Mouse (Mus musculus) erythroblast, embryonic 14.5 days (primary cell): ENCODE data around the gene Rdx. TPM values are rescaled to one million over a fixed set of nuclear protein-coding genes. Genes with fewer than 3 reads are reported as not detected.
A peak's percentile ranks its signal among the peaks of the same experiment; 100 is the strongest.

Source experiments
- H3K27me3 ChIP-seq: 2 replicates; pipeline ENCODE4 v1.6.1; 2012; ENCODE audit warnings: inconsistent platforms; ENCODE audit not compliant: control insufficient read depth
- H3K36me3 ChIP-seq: 2 replicates; pipeline ENCODE4 v1.6.1; 2012; ENCODE audit warnings: mild to moderate bottlenecking, inconsistent platforms; ENCODE audit not compliant: control insufficient read depth
- H3K4me1 ChIP-seq: 2 replicates; pipeline ENCODE4 v1.6.1; 2012; ENCODE audit warnings: inconsistent platforms; ENCODE audit not compliant: control insufficient read depth
- H3K4me3 ChIP-seq: replicated peaks from 2 replicates; pipeline ENCODE3; 2012; ENCODE audit warnings: moderate library complexity, mild to moderate bottlenecking, inconsistent platforms
- H3K9me3 ChIP-seq: 2 replicates; pipeline ENCODE4 v1.6.1; 2012; ENCODE audit warnings: low read length, inconsistent platforms, mixed read lengths; ENCODE audit not compliant: control insufficient read depth
- GATA1 ChIP-seq: IDR thresholded peaks from 2 replicates; pipeline ENCODE4 v1.6.1; 2012; ENCODE audit warnings: low read length, inconsistent platforms, mixed read lengths
- TAL1 ChIP-seq: IDR thresholded peaks from 3 replicates; pipeline ENCODE4 v1.6.1; 2012; ENCODE audit warnings: low read length, inconsistent platforms, mixed read lengths
- polyA plus RNA-seq: library from polyadenylated mRNA; stranded (reverse); fragments of >175 nt; gene quantifications from 2 replicates; pipeline ENCODE4 v1.2.3, GENCODE M21; 2012

Gene Rdx
- 2.2 and 2.4 TPM in 2 replicates for polyA plus RNA-seq

GRCm38 (mm10) chr9:52047129-52047820 lies at the start of gene Rdx:
Rdx (plus strand) TSS chr9:52047173.
- no peaks in the 10 kb centered on the region; the same call in 1 of the 2 replicates for H3K27me3 ChIP-seq
- peak within 1 kb of the TSS; percentile 97 for H3K4me3 ChIP-seq
- TF ChIP-seq TAL1 (no peak), GATA1 (no peak)
- H3K4me1 ChIP-seq = peaks cover 27% of the 10 kb centered on the region
- no peaks in the 10 kb centered on the region for H3K9me3 ChIP-seq
- H3K36me3 ChIP-seq = no peaks in the 10 kb centered on the region; the same call in 1 of the 2 replicates

- H3K9me3 ChIP-seq = no peaks in the 10 kb centered on the region
- no peak for TF ChIP-seq TAL1
- TF ChIP-seq GATA1 = no peak
Measured at GRCm38 (mm10) chr9:52003501-52003900, 43.5 kb upstream of the Rdx start.

GRCm38 (mm10) chr9:52007341-52007740 lies 39.6 kb upstream of the Rdx start:
- Histone ChIP-seq H3K4me3 (no peak overlapping the region), H3K36me3 (no peaks in the 10 kb centered on the region), H3K9me3 (no peaks in the 10 kb centered on the region), H3K4me1 (no peaks in the 10 kb centered on the region), H3K27me3 (no peaks in the 10 kb centered on the region)
- TF ChIP-seq GATA1 = no peak

More at GRCm38 (mm10) chr9:52003501-52003900, 43.5 kb upstream of the Rdx start:
- Histone ChIP-seq H3K4me1 (no peaks in the 10 kb centered on the region), H3K27me3 (no peaks in the 10 kb centered on the region), H3K36me3 (no peaks in the 10 kb centered on the region), H3K4me3 (no peak overlapping the region)

- TF ChIP-seq TAL1 = no peak
- TF ChIP-seq GATA1 = no peak
- Histone ChIP-seq H3K36me3 (no peaks in the 10 kb centered on the region), H3K4me1 (no peaks in the 10 kb centered on the region), H3K27me3 (no peaks in the 10 kb centered on the region), H3K9me3 (no peaks in the 10 kb centered on the region), H3K4me3 (no peak overlapping the region)
Measured at GRCm38 (mm10) chr9:52008511-52008910, 38.5 kb upstream of the Rdx start.

GRCm38 (mm10) chr9:52012311-52012710 lies 34.7 kb upstream of the Rdx start:
- Histone ChIP-seq H3K9me3 (no peaks in the 10 kb centered on the region), H3K4me1 (no peaks in the 10 kb centered on the region), H3K27me3 (no peaks in the 10 kb centered on the region), H3K4me3 (no peak overlapping the region), H3K36me3 (no peaks in the 10 kb centered on the region)
- TF ChIP-seq GATA1 (no peak), TAL1 (no peak)

DNA sequence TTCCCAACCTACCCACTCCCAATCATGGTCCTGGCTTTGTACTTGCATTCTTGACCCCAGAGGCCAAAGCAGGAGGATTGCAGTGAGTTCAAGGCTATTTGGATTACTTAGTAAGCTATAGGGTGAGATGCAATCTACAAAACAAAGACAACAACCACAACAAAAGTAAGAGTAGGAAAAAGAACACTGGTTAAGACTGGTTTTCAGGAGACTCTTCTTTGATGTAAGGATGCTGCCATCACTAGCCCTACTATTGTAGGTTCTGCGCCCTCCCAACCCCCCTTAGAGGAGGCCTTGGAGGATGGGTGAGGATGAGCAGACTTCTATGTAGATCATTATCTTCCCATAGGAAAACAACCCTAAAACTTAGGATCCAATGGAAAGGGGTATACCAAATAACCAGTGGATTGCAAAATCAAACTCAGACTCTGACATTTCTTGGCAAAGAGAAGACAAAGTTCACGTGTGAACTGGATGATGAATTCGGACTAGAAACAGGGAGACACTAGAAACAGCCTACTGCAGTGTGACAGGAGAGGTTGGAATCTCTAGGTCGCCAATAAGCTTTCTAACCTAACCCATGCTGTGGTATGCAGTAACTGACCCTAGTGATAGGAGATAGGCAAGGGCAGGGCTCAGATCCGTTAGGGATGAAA lies 34.1 kb upstream of the Rdx start:
- H3K9me3 ChIP-seq = no peaks in the 10 kb centered on the region
- no peaks in the 10 kb centered on the region for H3K36me3 ChIP-seq
- no peak overlapping the region for H3K4me3 ChIP-seq
- no peaks in the 10 kb centered on the region for H3K27me3 ChIP-seq
- no peaks in the 10 kb centered on the region for H3K4me1 ChIP-seq
- TF ChIP-seq GATA1 = no peak
- no peak for TF ChIP-seq TAL1

- Histone ChIP-seq H3K4me1 (no peaks in the 10 kb centered on the region), H3K9me3 (no peaks in the 10 kb centered on the region), H3K27me3 (no peaks in the 10 kb centered on the region), H3K4me3 (no peak overlapping the region), H3K36me3 (no peaks in the 10 kb centered on the region)
- TF ChIP-seq GATA1 (no peak), TAL1 (no peak)
Measured at GRCm38 (mm10) chr9:52013900-52014455, 33.0 kb upstream of the Rdx start.

DNA sequence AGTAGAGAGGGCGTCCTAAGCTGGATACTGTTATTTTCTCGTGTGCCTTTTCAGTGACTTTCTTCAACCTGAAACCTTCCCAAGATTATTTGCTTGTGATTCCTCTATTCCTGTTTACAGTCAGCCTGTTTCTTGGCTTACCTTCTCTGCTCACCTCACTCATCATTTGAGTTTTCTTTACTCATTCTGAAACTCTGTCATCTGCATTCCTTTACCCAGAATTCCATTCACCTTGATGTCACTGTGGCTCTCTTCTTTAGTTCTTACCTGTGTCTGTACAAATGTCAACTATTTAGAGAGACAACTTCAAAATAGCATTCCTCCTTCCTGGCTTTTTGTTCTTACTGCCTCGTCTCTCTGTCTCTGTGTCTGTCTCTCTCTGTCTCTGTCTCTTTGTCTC lies 29.9 kb upstream of the Rdx start:
- TF ChIP-seq GATA1 = no peak
- no peak for TF ChIP-seq TAL1
- H3K4me3 ChIP-seq = no peak overlapping the region
- no peaks in the 10 kb centered on the region for H3K27me3 ChIP-seq
- H3K4me1 ChIP-seq = no peaks in the 10 kb centered on the region
- H3K36me3 ChIP-seq = no peaks in the 10 kb centered on the region
- no peaks in the 10 kb centered on the region for H3K9me3 ChIP-seq

GRCm38 (mm10) chr9:52017824-52018223 lies 29.1 kb upstream of the Rdx start:
- TF ChIP-seq GATA1 (no peak), TAL1 (no peak)
- Histone ChIP-seq H3K9me3 (no peaks in the 10 kb centered on the region), H3K36me3 (no peaks in the 10 kb centered on the region), H3K4me3 (no peak overlapping the region), H3K4me1 (no peaks in the 10 kb centered on the region), H3K27me3 (no peaks in the 10 kb centered on the region)
